Mouse (Mus musculus) lung, postnatal 36 days (tissue): ENCODE measurements around the gene Tgfbrap1.
A peak's percentile ranks its signal among the peaks of the same experiment; 100 is the strongest.
"Not testable (repeated sequence)": the region's sequence is repeated elsewhere in the genome, so short reads cannot be mapped to it uniquely, and the experiment has no call there.

Experiments used
- DNase-seq: peaks from one replicate; pipeline ENCODE4 v3.0.0; 2022; ENCODE audit warnings: mixed read lengths

Gene Tgfbrap1

GRCm38 (mm10) chr1:43108729-43109128, 10.3 kb upstream of the Tgfbrap1 start:
- DNase-seq: peak; percentile 21

GRCm38 (mm10) chr1:43094206-43094605, 4.2 kb downstream of the Tgfbrap1 start:
- DNase-seq: no peak

GRCm38 (mm10) chr1:43092056-43093015, 6.1 kb downstream of the Tgfbrap1 start:
- peak; percentile 71 for DNase-seq

- DNase-seq: no peak
Observed at GRCm38 (mm10) chr1:43091306-43092055, 7.0 kb downstream of the Tgfbrap1 start.

GRCm38 (mm10) chr1:43090418-43090817, 8.0 kb downstream of the Tgfbrap1 start:
- DNase-seq: no peak

GRCm38 (mm10) chr1:43082946-43083345, 15.5 kb downstream of the Tgfbrap1 start:
- DNase-seq: no peak

- DNase-seq: no peak
Observed at GRCm38 (mm10) chr1:43078124-43078523, 20.3 kb downstream of the Tgfbrap1 start.

- no peak for DNase-seq
Observed at GRCm38 (mm10) chr1:43074791-43075190, 23.6 kb downstream of the Tgfbrap1 start.

- no peak for DNase-seq
Observed at GRCm38 (mm10) chr1:43072561-43072960, 25.9 kb downstream of the Tgfbrap1 start.

- DNase-seq: no peak
Observed at GRCm38 (mm10) chr1:43072028-43072427, 26.4 kb downstream of the Tgfbrap1 start.

GRCm38 (mm10) chr1:43070726-43071125, 27.7 kb downstream of the Tgfbrap1 start:
- peak; percentile 68 for DNase-seq

- DNase-seq: no peak
Observed at GRCm38 (mm10) chr1:43067551-43067950, 30.9 kb downstream of the Tgfbrap1 start.

GRCm38 (mm10) chr1:43066573-43066972, 31.9 kb downstream of the Tgfbrap1 start:
- peak; percentile 54 for DNase-seq

- DNase-seq: peak; percentile 85
Observed at GRCm38 (mm10) chr1:43065615-43066310, 32.7 kb downstream of the Tgfbrap1 start.

- peak; percentile 32 for DNase-seq
Observed at GRCm38 (mm10) chr1:43051903-43052302, 46.5 kb downstream of the Tgfbrap1 start.

- DNase-seq: no peak
Observed at GRCm38 (mm10) chr1:43047811-43048210, 50.6 kb downstream of the Tgfbrap1 start.

- DNase-seq: no peak
Observed at GRCm38 (mm10) chr1:43046990-43047389, 51.4 kb downstream of the Tgfbrap1 start.

GRCm38 (mm10) chr1:43045204-43045982, 53.0 kb downstream of the Tgfbrap1 start:
- DNase-seq: no peak

- no peak for DNase-seq
Observed at GRCm38 (mm10) chr1:43042271-43042670, 56.2 kb downstream of the Tgfbrap1 start.

GRCm38 (mm10) chr1:43036014-43036413, 62.4 kb downstream of the Tgfbrap1 start:
- no peak for DNase-seq

- DNase-seq: not testable (repeated sequence)
Observed at GRCm38 (mm10) chr1:43015153-43015685, 83.2 kb downstream of the Tgfbrap1 start.

GRCm38 (mm10) chr1:43010461-43010860, 88.0 kb downstream of the Tgfbrap1 start:
- no peak for DNase-seq
